Comparison of ENCODE assay signal across 13 mouse cellular contexts in genomic region chr2:128832611-128833010, GRCm38 (mm10). TPM values are rescaled to one million over a fixed set of nuclear protein-coding genes. Genes with fewer than 3 reads are reported as not detected.
"Had no signal": no experiment of that assay in that cellular context is flagged by ENCODE, and none has a peak within 500 bp of the region (broad histone marks: within the 10 kb centered on the region; RNA-seq: fewer than 3 reads in every experiment).

No protein-coding gene starts in this region.

- H3K27me3 ChIP-seq: kidney, embryonic 15.5 days; limb, embryonic 15.5 days; liver, embryonic 13.5 days; neural tube, embryonic 13.5 days; stomach, embryonic 15.5 days had no signal

- H3K9ac ChIP-seq: kidney, embryonic 15.5 days; limb, embryonic 15.5 days; liver, embryonic 13.5 days; neural tube, embryonic 13.5 days; stomach, embryonic 15.5 days had no signal

- H3K27ac ChIP-seq: kidney, embryonic 15.5 days; limb, embryonic 15.5 days; liver, embryonic 13.5 days; neural tube, embryonic 13.5 days had no signal

- DNase-seq: kidney, postnatal 14 days; liver, embryonic 13.5 days; lung, adult 2 months; lung, postnatal 14 days; midbrain, embryonic 14.5 days; retina, postnatal 1 day; right cerebral cortex, postnatal 4 days; thymus, postnatal 4 days had no signal

- H3K4me2 ChIP-seq: kidney, embryonic 15.5 days; limb, embryonic 15.5 days; liver, embryonic 13.5 days; neural tube, embryonic 13.5 days; stomach, embryonic 15.5 days had no signal

- H3K4me1 ChIP-seq: kidney, embryonic 15.5 days; limb, embryonic 15.5 days; liver, embryonic 13.5 days; neural tube, embryonic 13.5 days; stomach, embryonic 15.5 days had no signal

- H3K4me3 ChIP-seq: kidney, embryonic 15.5 days; limb, embryonic 15.5 days; liver, embryonic 13.5 days; neural tube, embryonic 13.5 days; stomach, embryonic 15.5 days had no signal

- H3K9me3 ChIP-seq: kidney, embryonic 15.5 days; limb, embryonic 15.5 days; liver, embryonic 13.5 days; neural tube, embryonic 13.5 days; stomach, embryonic 15.5 days had no signal

RNA-seq across cellular contexts. Expression of gene Fbln7, which starts 30.2 kb away (rescaled TPM):
- total RNA-seq: megakaryocyte progenitor cell, adult 5-6 weeks had no signal
